Mouse (Mus musculus) brain, adult 2 months (tissue): ENCODE measurements around the gene Slc12a7.
"Not testable (repeated sequence)": the region's sequence is repeated elsewhere in the genome, so short reads cannot be mapped to it uniquely, and the experiment has no call there.

Experiments
- DNase-seq: peaks from one replicate; pipeline ENCODE4 v3.0.0; 2011; ENCODE audit warnings: low read depth, low spot score

The Slc12a7 gene

GRCm38 (mm10) chr13:73732742-73733700, at the start of gene Slc12a7:
TSS of gene Slc12a7 (plus strand) at chr13:73733094.
- no peak for DNase-seq

GRCm38 (mm10) chr13:73683682-73684081, 49.2 kb upstream of the Slc12a7 start:
- peak; percentile 72 for DNase-seq

GRCm38 (mm10) chr13:73684412-73684811, 48.5 kb upstream of the Slc12a7 start:
- DNase-seq: no peak

GRCm38 (mm10) chr13:73685502-73685901, 47.4 kb upstream of the Slc12a7 start:
- no peak for DNase-seq

- no peak for DNase-seq
These were observed 45.3 kb upstream of the Slc12a7 start for GRCm38 (mm10) chr13:73687601-73688000.

- no peak for DNase-seq
These were observed 44.0 kb upstream of the Slc12a7 start for GRCm38 (mm10) chr13:73688934-73689333.

- DNase-seq: peak; percentile 49
These were observed 40.5 kb upstream of the Slc12a7 start for GRCm38 (mm10) chr13:73692249-73692868.

GRCm38 (mm10) chr13:73693333-73693732, 39.6 kb upstream of the Slc12a7 start:
- DNase-seq: no peak

GRCm38 (mm10) chr13:73694972-73695371, 37.9 kb upstream of the Slc12a7 start:
- no peak for DNase-seq

- DNase-seq: no peak
These were observed 36.4 kb upstream of the Slc12a7 start for GRCm38 (mm10) chr13:73696529-73696928.

- DNase-seq: no peak
These were observed 33.2 kb upstream of the Slc12a7 start for GRCm38 (mm10) chr13:73699714-73700113.

- DNase-seq: no peak
These were observed 32.3 kb upstream of the Slc12a7 start for GRCm38 (mm10) chr13:73700554-73700953.

- no peak for DNase-seq
These were observed 31.6 kb upstream of the Slc12a7 start for GRCm38 (mm10) chr13:73701161-73701883.

- DNase-seq: no peak
These were observed 30.1 kb upstream of the Slc12a7 start for GRCm38 (mm10) chr13:73702776-73703175.

GRCm38 (mm10) chr13:73703486-73703885, 29.4 kb upstream of the Slc12a7 start:
- not testable (repeated sequence) for DNase-seq

- no peak for DNase-seq
These were observed 28.1 kb upstream of the Slc12a7 start, which contains the start of gene Slc6a19 for GRCm38 (mm10) chr13:73704694-73705325. TSS of gene Slc6a19 (minus strand) at chr13:73704865.

- DNase-seq: no peak
These were observed 23.4 kb upstream of the Slc12a7 start for GRCm38 (mm10) chr13:73709491-73709890.

- no peak for DNase-seq
These were observed 21.7 kb upstream of the Slc12a7 start for GRCm38 (mm10) chr13:73711221-73711620.

- no peak for DNase-seq
These were observed 21.1 kb upstream of the Slc12a7 start for GRCm38 (mm10) chr13:73711803-73712202.

- DNase-seq: no peak
These were observed 20.7 kb upstream of the Slc12a7 start for GRCm38 (mm10) chr13:73712228-73712627.

- no peak for DNase-seq
These were observed 19.7 kb upstream of the Slc12a7 start for GRCm38 (mm10) chr13:73713204-73713603.
